Mouse (Mus musculus): ENCODE measurements around the gene Tmem79. TPM values are rescaled to one million over a fixed set of nuclear protein-coding genes. Genes with fewer than 3 reads are reported as not detected.
"Not testable (repeated sequence)": the region's sequence is repeated elsewhere in the genome, so short reads cannot be mapped to it uniquely, and the experiment has no call there.

Tmem79 gene
- polyA plus RNA-seq, 1 experiment: 31.8 TPM

DNA sequence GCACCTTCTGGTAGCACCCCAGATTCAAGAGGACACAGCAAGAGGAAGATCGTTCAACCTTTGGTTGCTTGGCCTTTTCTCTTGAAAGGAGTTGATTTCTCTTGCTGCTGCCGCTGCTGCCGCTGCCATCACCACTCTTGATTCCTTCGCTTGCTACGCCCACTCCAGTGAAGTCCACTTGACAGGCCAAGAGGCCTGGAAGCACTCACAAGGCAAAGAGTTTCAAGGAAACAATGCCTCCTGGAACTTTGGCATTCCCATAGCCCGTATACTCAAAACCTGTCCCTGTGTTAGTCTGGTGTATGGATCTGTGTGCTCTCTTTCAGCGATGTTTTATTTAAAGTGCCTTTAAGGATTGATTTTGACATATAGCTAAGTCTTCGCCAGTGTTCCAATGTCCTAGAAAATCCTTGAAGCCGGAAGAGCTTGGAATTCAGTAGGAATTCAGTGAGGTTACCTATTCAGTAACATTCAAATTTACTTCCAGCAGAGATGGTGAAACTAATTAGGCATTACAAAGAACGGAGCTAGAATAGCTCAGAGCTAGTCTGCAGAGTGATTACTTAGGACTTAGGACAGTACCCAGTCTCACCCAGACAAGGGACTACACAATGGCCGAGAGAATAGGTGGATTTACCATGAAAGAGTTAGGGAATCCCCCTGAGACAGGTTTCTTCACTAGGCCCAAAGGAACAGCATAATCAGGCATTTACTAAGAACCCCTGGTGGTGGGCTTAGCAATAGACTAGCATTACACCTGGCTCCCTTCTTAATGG lies 54.6 kb downstream of the Tmem79 start:
- peak; percentile 68 for DNase-seq
- not testable (repeated sequence) for H3K4me1 ChIP-seq (ENCODE audit: control insufficient read depth, insufficient read depth, low read length)
- peak overlapping the region; percentile 8 for H3K4me3 ChIP-seq (replicated peaks; ENCODE audit: extremely low read depth, low read depth, low read length)
- WGBS: 64% methylated on average over 11 of the region's 11 CpGs
- TF ChIP-seq POLR2A (IDR thresholded peaks at IDR 0.05; ENCODE audit: borderline replicate concordance, extremely low read depth, low read depth, low read length): peak; percentile 48; the same call in 1 of the 2 replicates

GRCm38 (mm10) chr3:88280035-88280434 lies 55.9 kb downstream of the Tmem79 start:
- H3K4me1 ChIP-seq (ENCODE audit: control insufficient read depth, insufficient read depth, low read length): 0 out of 2 replicates have a peak, but pooled peaks cover 2% of the 10 kb centered on the region
- 86% methylated on average over 2 of the region's 2 CpGs for WGBS
- H3K4me3 ChIP-seq (replicated peaks; ENCODE audit: extremely low read depth, low read depth, low read length): no peak overlapping the region
- no peak for DNase-seq
- TF ChIP-seq CTCF (IDR thresholded peaks at IDR 0.05; ENCODE audit: insufficient read depth, low read length) (no peak), POLR2A (IDR thresholded peaks at IDR 0.05; ENCODE audit: borderline replicate concordance, extremely low read depth, low read depth, low read length) (no peak)

Other genes with a start within 250 kb of the Tmem79 start
- gene Mef2d, start 193.8 kb downstream of the Tmem79 start, polyA plus RNA-seq (2012; rRNA removed): 87.0 and 94.3 TPM in 2 replicates
- gene Rhbg, start 81.4 kb downstream of the Tmem79 start, polyA plus RNA-seq (2012; rRNA removed): 8.2 and 14.5 TPM in 2 replicates
- 0.40 and 0.49 TPM in 2 replicates for gene Gm38392, start 48.9 kb downstream of the Tmem79 start, polyA plus RNA-seq (2012; rRNA removed)
- gene Tsacc, start 39.1 kb downstream of the Tmem79 start, polyA plus RNA-seq (2012; rRNA removed): 2.1 and 3.3 TPM in 2 replicates
- gene Cct3, start 39.0 kb downstream of the Tmem79 start, polyA plus RNA-seq (2012; rRNA removed): 59.5 and 77.6 TPM in 2 replicates
- 148 and 183 TPM in 2 replicates for gene Glmp, start 11.1 kb downstream of the Tmem79 start, polyA plus RNA-seq (2012; rRNA removed)
- 48.4 and 63.7 TPM in 2 replicates for gene Smg5, start 112 bp upstream of the Tmem79 start, polyA plus RNA-seq (2012; rRNA removed)
- 19.1 and 29.1 TPM in 2 replicates for gene Paqr6, start 28.4 kb upstream of the Tmem79 start, polyA plus RNA-seq (2012; rRNA removed)
- gene Bglap3, start 36.6 kb upstream of the Tmem79 start, polyA plus RNA-seq (2012; rRNA removed): 0.20 and 23.9 TPM in 2 replicates
- gene Bglap2, start 42.6 kb upstream of the Tmem79 start, polyA plus RNA-seq (2012; rRNA removed): 23.0 TPM in 1 of 2 replicates, not detected in the other
- gene Bglap, start 48.3 kb upstream of the Tmem79 start, polyA plus RNA-seq (2012; rRNA removed): not detected in 2 replicates
- gene Pmf1, start 74.2 kb upstream of the Tmem79 start, polyA plus RNA-seq (2012; rRNA removed): 23.4 and 27.0 TPM in 2 replicates
- gene Slc25a44, start 89.0 kb upstream of the Tmem79 start, polyA plus RNA-seq (2012; rRNA removed): 18.3 and 25.4 TPM in 2 replicates
- gene Sema4a, start 125.0 kb upstream of the Tmem79 start, polyA plus RNA-seq (2012; rRNA removed): 52.3 and 58.3 TPM in 2 replicates
- gene Lmna, start 173.8 kb upstream of the Tmem79 start, polyA plus RNA-seq (2012; rRNA removed): 257 and 302 TPM in 2 replicates
- 0.53 and 0.84 TPM in 2 replicates for gene Mex3a, start 196.2 kb upstream of the Tmem79 start, polyA plus RNA-seq (2012; rRNA removed)
- 53.0 and 105 TPM in 2 replicates for gene Rab25, start 212.2 kb upstream of the Tmem79 start, polyA plus RNA-seq (2012; rRNA removed)
- gene Lamtor2, start 216.9 kb upstream of the Tmem79 start, polyA plus RNA-seq (2012; rRNA removed): 116 and 135 TPM in 2 replicates
- gene Ubqln4, start 217.6 kb upstream of the Tmem79 start, polyA plus RNA-seq (2012; rRNA removed): 47.0 and 52.6 TPM in 2 replicates
- gene Ssr2, start 239.7 kb upstream of the Tmem79 start, polyA plus RNA-seq (2012; rRNA removed): 139 and 188 TPM in 2 replicates